Mouse (Mus musculus) midbrain, embryonic 10.5 days (tissue): ENCODE results near the gene Usmg5. TPM values are rescaled to one million over a fixed set of nuclear protein-coding genes. Genes with fewer than 3 reads are reported as not detected.

Experiments used
- DNase-seq: peaks from one replicate; pipeline ENCODE4 v3.0.0-alpha.2; 2017; ENCODE audit warnings: low spot score
- H3K27ac ChIP-seq: fragments of 300-500 bp; sonication (generic); replicated peaks from 2 replicates; pipeline ENCODE4 v1.5.1; 2016; ENCODE audit warnings: mild to moderate bottlenecking
- H3K27me3 ChIP-seq: fragments of 300-500 bp; sonication (generic); 2 replicates; pipeline ENCODE4 v1.6.1; 2016; ENCODE audit warnings: low read depth, mild to moderate bottlenecking; ENCODE audit not compliant: poor library complexity, severe bottlenecking
- H3K36me3 ChIP-seq: fragments of 300-500 bp; sonication (generic); 2 replicates; pipeline ENCODE4 v1.6.1; 2016; ENCODE audit warnings: mild to moderate bottlenecking, moderate library complexity
- H3K4me1 ChIP-seq: fragments of 300-500 bp; sonication (generic); 2 replicates; pipeline ENCODE4 v1.6.1; 2016
- H3K4me3 ChIP-seq: fragments of 300-500 bp; sonication (generic); 2 replicates; pipeline ENCODE4 v1.5.1; 2016; ENCODE audit warnings: mild to moderate bottlenecking, moderate library complexity
- H3K9me3 ChIP-seq: fragments of 300-500 bp; sonication (generic); replicated peaks from 2 replicates; pipeline ENCODE4 v1.6.1; 2016; ENCODE audit warnings: mild to moderate bottlenecking
- WGBS: fragments of 180-500 bp; shearing (Covaris S2); methylation state at CpG from one replicate; pipeline ENCODE4 v1.1.7; 2016; 5-methylcytosine and 5-hydroxymethylcytosine counted together
- polyA plus RNA-seq: library from polyadenylated mRNA; unstranded; fragments of >200 nt; fragmentation: Nextera tagmentation; extraction: Ambion mirVana; gene quantifications from 2 replicates; pipeline ENCODE4 v1.2.1, GENCODE M21; 2016

Usmg5 gene
- polyA plus RNA-seq, 1 experiment from 2014 or later: 1,106 TPM

GRCm38 (mm10) chr19:47049840-47050239 lies 40.6 kb downstream of the Usmg5 start:
- Histone ChIP-seq H3K36me3 (peaks cover 36% of the 10 kb centered on the region), H3K4me3 (peak overlapping the region; percentile 79), H3K27me3 (no peaks in the 10 kb centered on the region), H3K27ac (peak overlapping the region; percentile 95), H3K9me3 (no peaks in the 10 kb centered on the region), H3K4me1 (peaks cover 25% of the 10 kb centered on the region)
- DNase-seq: no peak
- WGBS: 11% methylated on average over 7 of the region's 7 CpGs

- Histone ChIP-seq H3K27me3 (no peaks in the 10 kb centered on the region), H3K27ac (no peak overlapping the region), H3K36me3 (peaks cover 43% of the 10 kb centered on the region), H3K4me1 (peaks cover 25% of the 10 kb centered on the region), H3K9me3 (no peaks in the 10 kb centered on the region), H3K4me3 (peak overlapping the region; percentile 79)
- 64% methylated on average over 4 of the region's 4 CpGs for WGBS
- DNase-seq: no peak
Observed at GRCm38 (mm10) chr19:47049061-47049460, 41.4 kb downstream of the Usmg5 start.

- H3K4me3 ChIP-seq: no peak overlapping the region
- H3K27me3 ChIP-seq: no peaks in the 10 kb centered on the region
- WGBS: 87% methylated on average over 13 of the region's 13 CpGs
- no peak for DNase-seq
- peaks cover 60% of the 10 kb centered on the region for H3K36me3 ChIP-seq
- peaks cover 25% of the 10 kb centered on the region for H3K4me1 ChIP-seq
- H3K9me3 ChIP-seq: no peaks in the 10 kb centered on the region
- no peak overlapping the region for H3K27ac ChIP-seq
Observed at GRCm38 (mm10) chr19:47047236-47047833, 43.1 kb downstream of the Usmg5 start.

GRCm38 (mm10) chr19:47046343-47046742 lies 44.1 kb downstream of the Usmg5 start:
- Histone ChIP-seq H3K27ac (no peak overlapping the region), H3K4me1 (peaks cover 25% of the 10 kb centered on the region), H3K4me3 (no peak overlapping the region), H3K9me3 (no peaks in the 10 kb centered on the region), H3K36me3 (peaks cover 70% of the 10 kb centered on the region), H3K27me3 (no peaks in the 10 kb centered on the region)
- DNase-seq: no peak
- 100% methylated on average over 1 of the region's 1 CpGs for WGBS

- peaks cover under 1% of the 10 kb centered on the region for H3K4me1 ChIP-seq
- no peaks in the 10 kb centered on the region for H3K27me3 ChIP-seq
- 94% methylated on average over 3 of the region's 3 CpGs for WGBS
- H3K27ac ChIP-seq: no peak overlapping the region
- H3K4me3 ChIP-seq: no peak overlapping the region
- H3K9me3 ChIP-seq: no peaks in the 10 kb centered on the region
- no peak for DNase-seq
- H3K36me3 ChIP-seq: peaks cover 96% of the 10 kb centered on the region
Observed at GRCm38 (mm10) chr19:47043608-47044007, 46.8 kb downstream of the Usmg5 start.

GRCm38 (mm10) chr19:47040720-47041473 lies 49.5 kb downstream of the Usmg5 start:
- 94% methylated on average over 3 of the region's 3 CpGs for WGBS
- H3K9me3 ChIP-seq: no peaks in the 10 kb centered on the region
- H3K4me1 ChIP-seq: no peaks in the 10 kb centered on the region
- DNase-seq: no peak
- H3K36me3 ChIP-seq: peaks cover 96% of the 10 kb centered on the region
- H3K27ac ChIP-seq: no peak overlapping the region
- no peaks in the 10 kb centered on the region for H3K27me3 ChIP-seq
- H3K4me3 ChIP-seq: no peak overlapping the region

- H3K36me3 ChIP-seq: peaks cover 92% of the 10 kb centered on the region
- no peak for DNase-seq
- WGBS: 92% methylated on average over 3 of the region's 3 CpGs
Observed at GRCm38 (mm10) chr19:47036596-47036995, 53.9 kb downstream of the Usmg5 start.

GRCm38 (mm10) chr19:47034916-47035315 lies 55.5 kb downstream of the Usmg5 start:
- H3K27ac ChIP-seq: no peak overlapping the region
- no peaks in the 10 kb centered on the region for H3K27me3 ChIP-seq
- peaks cover 76% of the 10 kb centered on the region for H3K36me3 ChIP-seq
- WGBS: 90% methylated on average over 4 of the region's 4 CpGs
- H3K4me1 ChIP-seq: no peaks in the 10 kb centered on the region
- H3K9me3 ChIP-seq: no peaks in the 10 kb centered on the region
- H3K4me3 ChIP-seq: no peak overlapping the region
- DNase-seq: no peak

More at GRCm38 (mm10) chr19:47036596-47036995, 53.9 kb downstream of the Usmg5 start:
- H3K27ac ChIP-seq: no peak overlapping the region
- no peaks in the 10 kb centered on the region for H3K4me1 ChIP-seq
- no peaks in the 10 kb centered on the region for H3K9me3 ChIP-seq
- H3K4me3 ChIP-seq: no peak overlapping the region
- H3K27me3 ChIP-seq: no peaks in the 10 kb centered on the region

Other genes starting within 250 kb of the Usmg5 start
- 51.0 and 98.3 TPM in 2 replicates for gene Ina, start 75.9 kb downstream of the Usmg5 start, polyA plus RNA-seq
- 64.1 and 77.4 TPM in 2 replicates for gene Nt5c2, start 75.5 kb downstream of the Usmg5 start, polyA plus RNA-seq
- 30.2 and 33.8 TPM in 2 replicates for gene Pcgf6, start 39.7 kb downstream of the Usmg5 start, polyA plus RNA-seq
- gene Taf5, start 22.9 kb downstream of the Usmg5 start, polyA plus RNA-seq: 6.8 and 7.1 TPM in 2 replicates
- 12.4 and 12.5 TPM in 2 replicates for gene Pdcd11, start 121 bp upstream of the Usmg5 start, polyA plus RNA-seq
- gene Calhm2, start 47.6 kb upstream of the Usmg5 start, polyA plus RNA-seq: 1.7 and 1.8 TPM in 2 replicates
- gene Calhm1, start 53.6 kb upstream of the Usmg5 start, polyA plus RNA-seq: not detected in 2 replicates
- gene Calhm3, start 67.1 kb upstream of the Usmg5 start, polyA plus RNA-seq: not detected in 2 replicates
- gene Neurl1a, start 88.2 kb upstream of the Usmg5 start, polyA plus RNA-seq: 4.4 and 5.0 TPM in 2 replicates